Mouse (Mus musculus) kidney, adult 10 weeks (tissue): Measurements from ENCODE around the gene Prl2c5. TPM values are rescaled to one million over a fixed set of nuclear protein-coding genes. Genes with fewer than 3 reads are reported as not detected.

ENCODE experiments used
- polyA plus RNA-seq: library from polyadenylated mRNA; stranded (reverse); fragments of 350-450 nt; fragmentation: Illumina TruSeq; extraction: RNeasy Lipid Tissue Mini Kit (QIAGEN cat#74804); gene quantifications from one replicate; pipeline ENCODE4 v1.2.3, GENCODE M21; 2014; ENCODE audit warnings: low read depth, low replicate concordance

Prl2c5 gene
- not detected for polyA plus RNA-seq

GRCm38 (mm10) chr13:13182415-13182814 is at the start of gene Prl2c5:
Prl2c5 (plus strand) TSS chr13:13182715.

Other genes with a start within 250 kb of the Prl2c5 start
- gene Prl2c2, start 177.3 kb upstream of the Prl2c5 start, polyA plus RNA-seq, result not detected
- 71.9 TPM for gene Gpr137b, start 211.3 kb downstream of the Prl2c5 start, polyA plus RNA-seq